Mouse (Mus musculus): ENCODE results near the gene Dbndd2. TPM values are rescaled to one million over a fixed set of nuclear protein-coding genes. Genes with fewer than 3 reads are reported as not detected.

Gene Dbndd2
- polyA plus RNA-seq, 1 experiment = 30.2 TPM

- no peak for TF ChIP-seq GATA1 (IDR thresholded peaks at IDR 0.05; ENCODE audit: low read length)
Measured at GRCm38 (mm10) chr2:164534315-164534714, 48.4 kb downstream of the Dbndd2 start.

GRCm38 (mm10) chr2:164537003-164537402 is 51.1 kb downstream of the Dbndd2 start:
- no peak for TF ChIP-seq GATA1 (IDR thresholded peaks at IDR 0.05; ENCODE audit: low read length)

- TF ChIP-seq GATA1 (IDR thresholded peaks at IDR 0.05; ENCODE audit: low read length) = no peak
Measured at GRCm38 (mm10) chr2:164540652-164541427, 54.9 kb downstream of the Dbndd2 start.

- TF ChIP-seq GATA1 (IDR thresholded peaks at IDR 0.05; ENCODE audit: low read length) = no peak
Measured at GRCm38 (mm10) chr2:164542132-164542531, 56.2 kb downstream of the Dbndd2 start.

GRCm38 (mm10) chr2:164542598-164542997 is 56.7 kb downstream of the Dbndd2 start:
- no peak for TF ChIP-seq GATA1 (IDR thresholded peaks at IDR 0.05; ENCODE audit: low read length)

Other genes with a start within 250 kb of the Dbndd2 start
- not detected in 2 replicates for gene Svs2, start 247.6 kb upstream of the Dbndd2 start, polyA plus RNA-seq (2012)
- gene Svs3b, start 229.5 kb upstream of the Dbndd2 start, polyA plus RNA-seq (2012) = not detected in 2 replicates
- not detected in 2 replicates for gene Svs4, start 207.6 kb upstream of the Dbndd2 start, polyA plus RNA-seq (2012)
- gene Svs3a, start 196.8 kb upstream of the Dbndd2 start, polyA plus RNA-seq (2012) = not detected in 2 replicates
- not detected in 2 replicates for gene Svs6, start 169.4 kb upstream of the Dbndd2 start, polyA plus RNA-seq (2012)
- not detected in 2 replicates for gene Svs5, start 153.4 kb upstream of the Dbndd2 start, polyA plus RNA-seq (2012)
- not detected in 2 replicates for gene Slpi, start 97.0 kb upstream of the Dbndd2 start, polyA plus RNA-seq (2012)
- gene Rbpjl, start 83.0 kb upstream of the Dbndd2 start, polyA plus RNA-seq (2012) = not detected in 2 replicates
- not detected in 2 replicates for gene Matn4, start 80.9 kb upstream of the Dbndd2 start, polyA plus RNA-seq (2012)
- gene Sdc4, start 42.2 kb upstream of the Dbndd2 start, polyA plus RNA-seq (2012) = not detected in 2 replicates
- gene Sys1, start 29.1 kb upstream of the Dbndd2 start, polyA plus RNA-seq (2012) = 219 and 244 TPM in 2 replicates
- gene Gm20458, start 25.1 kb upstream of the Dbndd2 start, polyA plus RNA-seq (2012) = 8.1 and 9.4 TPM in 2 replicates
- not detected in 2 replicates for gene Trp53tg5, start 12.4 kb upstream of the Dbndd2 start, polyA plus RNA-seq (2012)
- gene Pigt, start 11.4 kb downstream of the Dbndd2 start, polyA plus RNA-seq (2012) = 118 and 139 TPM in 2 replicates
- not detected in 2 replicates for gene Wfdc2, start 76.3 kb downstream of the Dbndd2 start, polyA plus RNA-seq (2012)
- gene Spint3, start 87.4 kb downstream of the Dbndd2 start, polyA plus RNA-seq (2012) = not detected in 2 replicates
- gene Wfdc6a, start 99.3 kb downstream of the Dbndd2 start, polyA plus RNA-seq (2012) = not detected in 2 replicates
- gene Eppin, start 107.5 kb downstream of the Dbndd2 start, polyA plus RNA-seq (2012) = not detected in 2 replicates
- gene Wfdc6b, start 127.4 kb downstream of the Dbndd2 start, polyA plus RNA-seq (2012) = not detected in 2 replicates
- gene Wfdc8, start 127.5 kb downstream of the Dbndd2 start, polyA plus RNA-seq (2012) = not detected in 2 replicates
- not detected in 2 replicates for gene Wfdc16, start 152.7 kb downstream of the Dbndd2 start, polyA plus RNA-seq (2012)
- gene Wfdc10, start 169.9 kb downstream of the Dbndd2 start, polyA plus RNA-seq (2012) = not detected in 2 replicates
- gene Wfdc9, start 170.5 kb downstream of the Dbndd2 start, polyA plus RNA-seq (2012) = not detected in 2 replicates
- not detected in 2 replicates for gene Wfdc11, start 188.0 kb downstream of the Dbndd2 start, polyA plus RNA-seq (2012)
- gene Wfdc13, start 199.0 kb downstream of the Dbndd2 start, polyA plus RNA-seq (2012) = not detected in 2 replicates
- gene Spint4, start 212.4 kb downstream of the Dbndd2 start, polyA plus RNA-seq (2012) = not detected in 2 replicates
- gene Spint5, start 229.2 kb downstream of the Dbndd2 start, polyA plus RNA-seq (2012) = not detected in 2 replicates

Data from G1E-ER4 (cell line).